Mouse (Mus musculus): ENCODE measurements at regions not wholly inside any gene's neighbourhood (a gene's known extent, or its start where the extent isn't known, plus 50 kb on each side); places are given as distances from the start of the nearest gene placed in this dataset.
"Not testable (repeated sequence)": the region's sequence is repeated elsewhere in the genome, so short reads cannot be mapped to it uniquely, and the experiment has no call there.

GRCm38 (mm10) chr7:106616932-106617331 lies 63.5 kb downstream of the Olfr693 start:
- not testable (repeated sequence) for H3K4me3 ChIP-seq (ENCODE audit: control insufficient read depth in 1 of 2, insufficient read depth in 1 of 2, low read depth in 2 of 2, low read length in 2 of 2); H3K36me3 ChIP-seq (ENCODE audit: control insufficient read depth in 1 of 2, insufficient read depth in 2 of 2, low read length in 2 of 2); H3K27ac ChIP-seq (ENCODE audit: control insufficient read depth, low read depth, low read length); H3K4me1 ChIP-seq (ENCODE audit: control insufficient read depth in 1 of 2, insufficient read depth in 2 of 2, low read length in 2 of 2); H3K9ac ChIP-seq (ENCODE audit: control insufficient read depth, low read depth, low read length, poor library complexity, severe bottlenecking); H3K79me2 ChIP-seq (ENCODE audit: control insufficient read depth, insufficient read depth, low read length, poor library complexity); H3K27me3 ChIP-seq (ENCODE audit: control insufficient read depth in 1 of 2, insufficient read depth in 2 of 2, low read length in 2 of 2); DNase-seq (ENCODE audit: low read depth, low spot score); H3K9me3 ChIP-seq (replicated peaks; ENCODE audit: insufficient read depth, low read length)

GRCm38 (mm10) chr7:106612723-106613122 lies 67.7 kb downstream of the Olfr693 start:
- no peak for DNase-seq (ENCODE audit: low read depth, low spot score)
- H3K9ac ChIP-seq (ENCODE audit: control insufficient read depth, low read depth, low read length, poor library complexity, severe bottlenecking): no peak overlapping the region
- no peaks in the 10 kb centered on the region for H3K79me2 ChIP-seq (ENCODE audit: control insufficient read depth, insufficient read depth, low read length, poor library complexity)
- no peaks in the 10 kb centered on the region for H3K4me1 ChIP-seq (ENCODE audit: control insufficient read depth in 1 of 2, insufficient read depth in 2 of 2, low read length in 2 of 2)
- TF ChIP-seq ZNF384 (IDR thresholded peaks at IDR 0.05; ENCODE audit: low read depth, low read length): no peak
- no peak for TF ChIP-seq CTCF (IDR thresholded peaks at IDR 0.05 in 2 of 3, conservative IDR thresholded peaks at IDR 0.05 in 1 of 3; ENCODE audit: control insufficient read depth in 1 of 3, insufficient read depth in 1 of 3, low read depth in 2 of 3, low read length in 3 of 3, poor library complexity in 1 of 3, severe bottlenecking in 1 of 3)
- no peak for TF ChIP-seq POLR2AphosphoS5 (IDR thresholded peaks at IDR 0.05; ENCODE audit: borderline replicate concordance, low read depth, low read length)
- H3K9me3 ChIP-seq (replicated peaks; ENCODE audit: insufficient read depth, low read length): no peaks in the 10 kb centered on the region
- H3K27ac ChIP-seq (ENCODE audit: control insufficient read depth, low read depth, low read length): no peak overlapping the region
- no peaks in the 10 kb centered on the region for H3K36me3 ChIP-seq (ENCODE audit: control insufficient read depth in 1 of 2, insufficient read depth in 2 of 2, low read length in 2 of 2)
- no peaks in the 10 kb centered on the region for H3K27me3 ChIP-seq (ENCODE audit: control insufficient read depth in 1 of 2, insufficient read depth in 2 of 2, low read length in 2 of 2)
- no peak overlapping the region for H3K4me3 ChIP-seq (ENCODE audit: control insufficient read depth in 1 of 2, insufficient read depth in 1 of 2, low read depth in 2 of 2, low read length in 2 of 2)

- Histone ChIP-seq H3K79me2 (ENCODE audit: control insufficient read depth, insufficient read depth, low read length, poor library complexity) (no peaks in the 10 kb centered on the region), H3K9ac (ENCODE audit: control insufficient read depth, low read depth, low read length, poor library complexity, severe bottlenecking) (no peak overlapping the region), H3K9me3 (replicated peaks; ENCODE audit: insufficient read depth, low read length) (no peaks in the 10 kb centered on the region), H3K27me3 (ENCODE audit: control insufficient read depth in 1 of 2, insufficient read depth in 2 of 2, low read length in 2 of 2) (no peaks in the 10 kb centered on the region), H3K27ac (ENCODE audit: control insufficient read depth, low read depth, low read length) (no peak overlapping the region), H3K4me3 (ENCODE audit: control insufficient read depth in 1 of 2, insufficient read depth in 1 of 2, low read depth in 2 of 2, low read length in 2 of 2) (no peak overlapping the region), H3K4me1 (ENCODE audit: control insufficient read depth in 1 of 2, insufficient read depth in 2 of 2, low read length in 2 of 2) (no peaks in the 10 kb centered on the region), H3K36me3 (ENCODE audit: control insufficient read depth in 1 of 2, insufficient read depth in 2 of 2, low read length in 2 of 2) (no peaks in the 10 kb centered on the region)
- TF ChIP-seq RAD21 (IDR thresholded peaks at IDR 0.05; ENCODE audit: low read depth, low read length) (no peak), POLR2AphosphoS5 (IDR thresholded peaks at IDR 0.05; ENCODE audit: borderline replicate concordance, low read depth, low read length) (no peak), CHD1 (IDR thresholded peaks at IDR 0.05; ENCODE audit: low read depth, low read length) (no peak), ELF1 (IDR thresholded peaks at IDR 0.05; ENCODE audit: low read depth, low read length) (no peak), TBP (IDR thresholded peaks at IDR 0.05; ENCODE audit: low read depth, low read length) (no peak), GABPA (IDR thresholded peaks at IDR 0.05; ENCODE audit: low read depth, low read length) (no peak), BHLHE40 (IDR thresholded peaks at IDR 0.05; ENCODE audit: borderline replicate concordance, low read depth, low read length) (no peak), ZKSCAN1 (IDR thresholded peaks at IDR 0.05; ENCODE audit: low read depth, low read length) (no peak), POLR2A (IDR thresholded peaks at IDR 0.05; ENCODE audit: control insufficient read depth in 1 of 2, insufficient read depth in 1 of 2, low read depth in 1 of 2, low read length in 2 of 2, poor library complexity in 1 of 2) (no peak)
- DNase-seq (ENCODE audit: low read depth, low spot score): no peak
Observed at GRCm38 (mm10) chr7:106580424-106580823, 100.0 kb downstream of the Olfr693 start.

- H3K36me3 ChIP-seq (ENCODE audit: control insufficient read depth in 1 of 2, insufficient read depth in 2 of 2, low read length in 2 of 2); H3K4me1 ChIP-seq (ENCODE audit: control insufficient read depth in 1 of 2, insufficient read depth in 2 of 2, low read length in 2 of 2); H3K27me3 ChIP-seq (ENCODE audit: control insufficient read depth in 1 of 2, insufficient read depth in 2 of 2, low read length in 2 of 2); H3K79me2 ChIP-seq (ENCODE audit: control insufficient read depth, insufficient read depth, low read length, poor library complexity); DNase-seq (ENCODE audit: low read depth, low spot score); H3K27ac ChIP-seq (ENCODE audit: control insufficient read depth, low read depth, low read length); H3K9ac ChIP-seq (ENCODE audit: control insufficient read depth, low read depth, low read length, poor library complexity, severe bottlenecking); H3K4me3 ChIP-seq (ENCODE audit: control insufficient read depth in 1 of 2, insufficient read depth in 1 of 2, low read depth in 2 of 2, low read length in 2 of 2); H3K9me3 ChIP-seq (replicated peaks; ENCODE audit: insufficient read depth, low read length): not testable (repeated sequence)
Observed at GRCm38 (mm10) chr7:106568251-106568650, 112.1 kb downstream of the Olfr693 start.
